Mouse (Mus musculus): ENCODE measurements at regions not wholly inside any gene's neighbourhood (a gene's known extent, or its start where the extent isn't known, plus 50 kb on each side); places are given as distances from the start of the nearest gene placed in this dataset.

DNA sequence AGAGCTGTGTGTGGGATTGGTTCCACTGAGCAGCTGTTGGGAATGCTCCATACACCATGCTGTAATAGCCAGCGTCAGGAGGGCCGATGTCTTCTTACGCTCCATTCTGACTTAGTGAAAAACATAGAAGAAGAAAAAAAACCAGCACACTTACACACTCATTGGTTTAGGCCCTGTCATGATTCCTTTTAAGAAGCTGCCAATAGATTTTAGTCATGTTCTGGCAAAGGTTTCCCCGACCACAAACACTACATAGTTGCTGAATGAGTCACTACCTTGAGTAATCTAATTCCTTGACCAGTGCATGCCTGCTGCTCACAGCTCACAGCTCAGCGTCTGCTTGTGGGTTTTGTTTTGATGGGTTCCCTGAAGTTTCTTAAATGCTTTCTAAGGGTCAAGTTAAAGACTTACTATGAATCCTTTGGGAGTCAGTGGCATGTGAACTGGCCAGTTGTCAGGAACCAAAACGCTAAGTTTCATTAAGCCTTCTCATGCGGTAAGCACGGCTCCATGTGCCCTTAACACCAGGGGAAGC lies 58.8 kb upstream of the Bach2 start:
- DNase-seq (ENCODE audit: low read depth, low spot score) = no peak

DNA sequence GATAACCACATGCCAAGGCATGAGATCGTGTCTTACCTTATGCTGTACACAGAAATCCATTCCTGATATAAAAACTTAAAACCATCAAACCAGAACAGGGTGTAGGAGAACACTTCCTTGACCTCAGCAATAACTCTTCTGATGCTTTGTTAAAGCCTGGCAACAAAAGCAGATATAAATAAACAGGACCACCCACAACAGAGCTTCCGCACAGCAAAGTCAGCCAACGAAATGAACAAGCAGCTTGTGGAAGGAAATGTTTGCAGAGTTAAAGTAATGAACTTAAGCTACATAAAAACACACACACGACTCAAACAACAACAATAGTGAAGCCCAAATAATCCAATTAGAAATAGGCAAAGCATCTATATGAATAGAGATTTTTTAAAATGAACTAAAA lies 54.8 kb upstream of the Bach2 start:
- no peak for DNase-seq (ENCODE audit: low read depth, low spot score)

- DNase-seq (ENCODE audit: low read depth, low spot score) = no peak
These were observed 52.6 kb upstream of the Bach2 start for GRCm38 (mm10) chr4:32185986-32186385.

DNA sequence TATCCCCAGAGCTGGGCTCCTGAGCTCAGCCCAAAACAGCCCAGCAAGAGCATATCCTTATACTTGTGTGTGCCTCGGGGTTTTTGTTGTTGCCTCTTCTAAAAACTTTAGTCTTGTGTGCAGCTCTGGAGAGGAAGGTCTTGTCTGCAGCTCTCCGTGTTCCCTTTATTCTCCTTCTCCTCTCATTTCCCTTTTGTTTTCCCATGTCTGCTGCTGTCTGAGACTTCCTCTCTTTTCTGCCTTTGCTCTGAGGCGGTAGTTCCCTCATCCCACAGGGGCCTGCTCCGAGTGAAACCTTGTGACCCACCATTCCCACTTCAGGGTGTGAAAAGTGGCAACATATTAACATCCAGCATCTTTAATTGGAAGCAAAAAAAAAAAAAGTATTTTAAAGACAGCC lies 51.5 kb upstream of the Bach2 start:
- no peak for DNase-seq (ENCODE audit: low read depth, low spot score)

DNA sequence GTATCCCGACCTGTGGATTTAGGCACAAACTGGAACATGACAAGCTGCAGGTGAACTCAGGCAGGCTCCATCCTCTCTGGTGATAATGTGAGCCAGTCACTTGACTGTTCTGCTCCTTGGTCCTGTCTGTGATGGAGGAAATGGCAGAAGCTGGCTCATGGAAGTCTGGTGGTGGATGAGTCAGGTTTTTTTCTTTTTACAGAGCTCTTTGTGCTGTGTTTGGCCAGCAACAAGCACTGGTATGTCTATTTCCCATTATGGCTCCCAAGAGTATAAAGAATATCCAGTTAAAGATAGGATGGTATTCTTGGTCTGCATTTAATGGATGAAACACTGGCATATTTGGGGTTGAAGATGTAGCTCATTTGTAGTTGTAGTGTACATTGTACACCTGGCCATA lies 50.5 kb upstream of the Bach2 start:
- no peak for DNase-seq (ENCODE audit: low read depth, low spot score)

DNA sequence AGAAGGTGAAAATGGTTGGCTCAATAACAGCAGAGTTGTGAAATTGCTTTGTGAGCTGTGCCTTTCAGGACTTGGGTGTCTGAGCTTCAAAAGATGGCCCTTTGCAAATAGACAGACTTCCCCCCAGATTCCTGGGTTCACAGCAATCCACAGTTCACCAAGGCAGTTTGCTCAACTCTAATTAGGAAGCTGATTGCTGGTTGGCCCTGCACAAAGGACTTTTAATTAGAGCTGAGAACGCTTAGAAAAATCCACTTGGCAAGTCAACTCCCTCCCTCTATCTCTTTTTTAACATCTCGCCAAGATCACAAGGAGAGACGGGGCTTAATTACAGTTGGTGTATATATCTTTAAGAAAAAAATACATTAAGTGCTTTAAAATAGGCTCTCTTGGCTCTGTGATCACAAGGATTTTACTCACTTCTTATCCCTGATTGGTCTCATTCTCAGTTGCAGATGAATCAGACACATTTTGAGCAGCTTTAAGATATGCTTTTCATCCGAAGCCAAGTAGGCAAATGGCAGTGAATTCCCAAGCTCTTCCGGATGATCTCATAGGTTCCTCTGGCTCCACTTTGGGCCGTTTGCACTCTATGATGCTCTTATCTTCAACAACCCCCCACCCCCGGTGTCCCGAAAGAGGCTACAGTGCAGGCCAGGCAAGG lies 49.7 kb upstream of the Bach2 start:
- no peak for DNase-seq (ENCODE audit: low read depth, low spot score)
